In genomic region chr13:91471980-91472379, GRCm38 (mm10) we compare ENCODE assay signal across 18 mouse cellular contexts.
"Had no signal": no experiment of that assay in that cellular context is flagged by ENCODE, and none has a peak within 500 bp of the region (broad histone marks: within the 10 kb centered on the region; RNA-seq: fewer than 3 reads in every experiment).

No protein-coding gene starts in this region.

- H3K9me3 ChIP-seq: heart, embryonic 10.5 days; hindbrain, embryonic 13.5 days; hindbrain, embryonic 15.5 days; kidney, embryonic 15.5 days; limb, embryonic 15.5 days had no signal

- H3K4me2 ChIP-seq: heart, embryonic 12.5 days; hindbrain, embryonic 13.5 days; hindbrain, embryonic 15.5 days; kidney, embryonic 15.5 days; limb, embryonic 12.5 days; limb, embryonic 15.5 days had no signal

- ATAC-seq: hindbrain, postnatal 0 days; intestine, embryonic 16.5 days had no signal

- H3K27ac ChIP-seq: gastrocnemius, adult 2 months; heart, embryonic 10.5 days; hindbrain, embryonic 13.5 days; hindbrain, embryonic 15.5 days; hindbrain, postnatal 0 days; kidney, embryonic 15.5 days; kidney, postnatal 0 days; limb, embryonic 12.5 days; limb, embryonic 15.5 days had no signal

- H3K9ac ChIP-seq: heart, embryonic 12.5 days; hindbrain, embryonic 13.5 days; hindbrain, embryonic 15.5 days; kidney, embryonic 15.5 days; limb, embryonic 12.5 days; limb, embryonic 15.5 days; liver, embryonic 14.5 days had no signal

- DNase-seq: gastrocnemius, adult 2 months; gastrocnemius, postnatal 10 days; gastrocnemius, postnatal 25 days; kidney, adult 11 months; layer of hippocampus, adult 9-11 months; layer of hippocampus, postnatal 36 days; lung, adult 18-20 months had no signal

- H3K27me3 ChIP-seq: heart, embryonic 12.5 days; hindbrain, embryonic 13.5 days; hindbrain, embryonic 15.5 days; kidney, embryonic 15.5 days; limb, embryonic 12.5 days; limb, embryonic 15.5 days had no signal

- H3K4me3 ChIP-seq: gastrocnemius, adult 2 months; heart, embryonic 10.5 days; heart, embryonic 12.5 days; hindbrain, embryonic 13.5 days; hindbrain, embryonic 15.5 days; kidney, embryonic 15.5 days; limb, embryonic 12.5 days; limb, embryonic 15.5 days had no signal

- H3K36me3 ChIP-seq: heart, embryonic 10.5 days; hindbrain, embryonic 13.5 days; hindbrain, embryonic 15.5 days; kidney, embryonic 15.5 days; limb, embryonic 12.5 days; limb, embryonic 15.5 days had no signal
